Mouse (Mus musculus) kidney, postnatal 4 days (tissue): ENCODE measurements around the gene Klhdc3.

Experiments used
- DNase-seq, 2 experiments: peaks; one replicate each; pipeline ENCODE4 v3.0.0; 2021; ENCODE audit warnings: mixed read lengths in 2 of 2

The Klhdc3 gene

GRCm38 (mm10) chr17:46680760-46681373 lies at the start of gene Klhdc3:
TSS of gene Klhdc3 (minus strand) at chr17:46680914.
- DNase-seq, result peak; percentile 99 to 100

- peak; percentile 51 to 73 for DNase-seq
These were observed 48.2 kb upstream of the Klhdc3 start, which contains the start of gene Gnmt for GRCm38 (mm10) chr17:46728904-46729318. TSS of gene Gnmt (minus strand) at chr17:46729168.

DNA sequence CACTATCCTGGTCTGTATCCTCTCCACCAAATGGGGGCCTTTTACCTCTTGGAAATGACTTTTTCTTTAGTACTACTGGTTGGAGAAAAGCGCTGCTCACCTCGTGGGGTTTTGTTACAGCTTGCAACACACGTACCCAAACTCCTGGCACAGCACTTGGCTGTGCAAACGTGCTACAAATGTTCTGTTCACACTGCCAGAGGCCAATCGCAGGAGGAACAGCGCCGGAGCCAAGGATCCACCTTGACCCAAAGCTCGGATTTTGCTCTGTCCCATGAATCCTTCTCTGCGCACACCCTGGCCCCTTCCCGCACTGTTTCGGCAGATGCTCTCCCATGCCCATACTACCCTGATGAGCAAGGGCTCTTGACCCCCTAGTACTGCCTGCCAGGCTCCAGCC lies 47.8 kb upstream of the Klhdc3 start:
- no peak for DNase-seq

GRCm38 (mm10) chr17:46728021-46728420 lies 47.3 kb upstream of the Klhdc3 start:
- DNase-seq, result peak; percentile 65 to 75

DNA sequence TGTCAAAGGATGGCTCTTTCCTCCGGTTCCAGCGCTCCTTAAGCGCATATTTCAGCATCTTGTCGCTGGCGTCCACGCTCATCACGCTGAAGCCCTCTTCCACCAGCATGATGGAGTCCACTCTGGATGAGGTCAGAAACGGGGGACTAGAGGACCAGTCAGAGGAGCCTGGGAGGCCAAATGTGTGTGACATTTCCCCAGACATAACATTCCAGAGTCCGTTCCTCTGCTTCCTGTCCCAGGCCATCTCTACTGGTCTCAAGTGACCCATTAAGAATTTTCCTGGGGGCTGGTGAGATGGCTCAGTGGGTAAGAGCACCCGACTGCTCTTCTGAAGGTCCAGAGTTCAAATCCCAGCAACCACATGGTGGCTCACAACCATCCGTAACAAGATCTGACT lies 46.6 kb upstream of the Klhdc3 start:
- DNase-seq, result no peak

GRCm38 (mm10) chr17:46725731-46726645 lies 45.3 kb upstream of the Klhdc3 start:
- no peak for DNase-seq

DNA sequence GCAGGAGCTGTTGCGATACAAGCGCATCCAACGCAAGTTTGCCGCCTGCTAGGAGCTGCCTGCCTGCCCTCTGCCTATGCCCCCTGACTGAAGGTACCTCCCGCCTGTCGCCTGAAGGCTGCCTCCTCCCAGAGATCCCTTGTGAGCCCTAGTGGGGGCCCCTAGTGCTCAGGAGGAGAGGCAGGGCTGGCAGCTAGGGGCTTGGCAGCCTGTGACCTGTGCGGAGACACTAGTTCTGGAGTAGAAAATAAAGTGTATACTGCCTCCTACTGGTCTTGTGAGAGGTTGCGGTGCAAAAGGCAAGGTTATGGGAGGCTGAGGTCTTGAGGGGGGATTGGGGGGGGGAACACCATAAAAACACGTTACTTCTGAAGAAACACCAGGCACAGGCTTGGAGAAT lies 44.6 kb upstream of the Klhdc3 start:
- DNase-seq, result peak; percentile 42 to 63

GRCm38 (mm10) chr17:46724477-46725084 lies 43.9 kb upstream of the Klhdc3 start:
- no peak for DNase-seq

DNA sequence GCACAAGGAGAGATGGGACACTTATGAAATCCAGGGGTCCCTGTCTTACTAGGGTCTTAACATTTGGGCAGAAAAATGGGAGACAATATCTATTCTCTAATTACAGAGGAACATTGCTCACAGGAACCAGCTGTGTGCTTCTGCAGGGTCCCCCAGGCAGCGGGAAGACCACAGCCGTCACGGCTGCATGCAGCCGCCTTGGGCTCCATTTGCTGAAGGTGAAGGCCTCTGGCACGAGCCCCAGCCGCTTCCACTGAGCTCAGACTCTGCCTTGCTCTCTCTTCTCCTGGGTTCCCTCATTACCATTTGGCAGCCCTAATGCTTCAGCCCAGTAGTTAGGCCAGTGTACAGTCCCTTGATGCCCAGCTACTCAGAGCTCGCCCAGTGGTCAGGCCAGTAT lies 40.4 kb upstream of the Klhdc3 start:
- DNase-seq, result no peak

DNA sequence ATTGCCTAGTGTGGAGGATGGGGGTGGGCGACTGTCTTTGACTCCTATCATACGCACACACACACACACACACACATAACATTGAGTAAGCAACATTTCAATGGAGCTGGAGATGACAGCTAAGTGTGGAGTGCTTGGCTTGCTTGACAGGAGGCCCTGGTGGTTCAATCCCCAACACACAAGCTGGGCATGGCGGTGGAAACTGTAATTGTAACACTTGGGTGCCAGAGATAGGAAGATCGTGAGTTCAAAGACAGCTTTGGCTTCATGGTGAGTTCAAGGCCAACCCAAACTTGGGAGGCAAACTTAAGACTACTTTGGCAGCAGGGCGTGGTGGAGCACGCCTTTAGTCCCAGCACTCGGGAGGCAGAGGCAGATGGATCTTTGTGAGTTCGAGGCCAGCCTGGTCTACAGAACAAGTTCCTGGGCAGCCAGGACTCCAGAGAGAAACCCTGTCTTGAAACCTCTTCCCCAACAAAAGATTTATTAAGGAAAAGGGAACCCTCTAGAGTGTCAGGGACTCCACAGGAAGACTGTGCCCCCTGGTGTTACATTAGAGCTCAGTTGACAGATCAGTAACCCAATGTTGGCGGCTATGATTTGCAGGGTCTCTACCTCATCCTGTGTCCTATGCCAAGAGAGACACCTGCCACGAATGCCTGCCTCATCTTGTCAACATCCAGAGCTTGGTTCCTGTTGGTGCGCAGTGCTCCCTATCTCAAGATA lies 34.2 kb upstream of the Klhdc3 start:
- no peak for DNase-seq

GRCm38 (mm10) chr17:46713849-46714248 lies 33.1 kb upstream of the Klhdc3 start:
- no peak for DNase-seq

GRCm38 (mm10) chr17:46712442-46712841 lies 31.7 kb upstream of the Klhdc3 start:
- DNase-seq, result no peak

DNA sequence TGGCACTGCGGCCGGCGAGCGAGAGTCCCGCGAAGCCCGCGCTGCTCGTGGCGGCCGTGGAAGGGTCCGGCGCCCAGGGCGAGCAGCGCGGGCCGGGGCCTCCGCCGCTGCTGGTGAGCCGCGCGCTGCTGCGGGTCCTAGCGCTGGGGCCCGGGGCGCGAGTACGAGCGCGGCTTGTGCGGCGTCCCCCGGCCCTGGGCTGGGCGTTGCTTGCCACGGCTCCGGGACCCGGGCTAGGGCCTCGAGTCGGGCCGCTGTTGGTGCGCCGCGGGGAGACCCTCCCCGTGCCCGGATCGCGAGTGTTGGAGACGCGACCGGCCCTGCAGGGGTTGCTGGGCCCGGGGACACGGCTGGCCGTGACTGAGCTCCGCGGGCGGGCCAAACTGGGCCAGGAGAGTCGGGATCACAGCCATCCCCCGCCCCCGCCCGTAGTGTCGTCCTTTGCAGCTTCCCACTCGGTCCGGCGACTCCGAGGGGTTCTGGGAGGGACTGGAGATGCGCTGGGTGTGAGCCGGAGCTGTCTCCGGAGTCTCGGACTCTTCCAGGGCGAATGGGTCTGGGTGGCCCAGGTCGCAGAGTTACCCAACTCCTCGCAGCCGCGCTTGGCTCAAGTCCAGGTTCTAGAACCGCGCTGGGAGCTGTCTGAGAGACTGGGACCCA lies 31.0 kb upstream of the Klhdc3 start:
- peak; percentile 65 to 75 for DNase-seq

GRCm38 (mm10) chr17:46710959-46711597 lies 30.4 kb upstream of the Klhdc3 start, which contains the start of gene Pex6:
TSS of gene Pex6 (plus strand) at chr17:46711463.
- DNase-seq, result peak; percentile 97 to 98

DNA sequence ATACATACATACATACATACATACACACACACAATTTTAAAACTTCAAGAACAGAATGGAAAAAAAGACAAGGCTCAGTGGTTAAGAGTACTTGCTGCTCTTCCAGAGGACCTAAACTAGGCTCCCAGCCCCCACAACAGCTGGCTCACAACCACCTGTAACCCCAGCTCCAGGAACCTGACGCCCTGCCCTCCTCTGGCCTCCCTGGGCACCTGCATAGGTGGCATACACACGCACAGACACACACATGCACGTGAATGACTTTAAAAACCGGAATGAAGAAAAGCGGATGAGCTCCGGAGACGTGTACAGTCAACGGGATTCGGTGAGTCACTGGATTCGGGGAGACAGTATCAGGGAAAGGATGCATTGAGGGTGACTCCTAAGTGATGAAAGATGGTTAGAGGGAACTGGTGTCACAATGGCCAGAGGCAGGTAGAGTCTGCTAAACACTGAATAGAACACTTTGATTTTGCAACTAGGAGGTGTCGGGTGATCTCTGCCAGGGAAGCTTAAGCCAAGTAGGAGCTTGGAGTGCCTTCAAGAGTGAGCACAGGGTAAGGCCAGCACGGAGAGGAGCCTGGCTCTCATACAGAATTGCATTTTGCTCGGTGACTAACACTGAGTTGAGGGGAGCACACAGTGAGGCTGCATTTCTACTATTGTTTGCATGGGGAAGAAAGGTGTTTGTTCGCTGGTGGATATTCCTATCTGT lies 25.8 kb upstream of the Klhdc3 start:
- DNase-seq, result no peak

DNA sequence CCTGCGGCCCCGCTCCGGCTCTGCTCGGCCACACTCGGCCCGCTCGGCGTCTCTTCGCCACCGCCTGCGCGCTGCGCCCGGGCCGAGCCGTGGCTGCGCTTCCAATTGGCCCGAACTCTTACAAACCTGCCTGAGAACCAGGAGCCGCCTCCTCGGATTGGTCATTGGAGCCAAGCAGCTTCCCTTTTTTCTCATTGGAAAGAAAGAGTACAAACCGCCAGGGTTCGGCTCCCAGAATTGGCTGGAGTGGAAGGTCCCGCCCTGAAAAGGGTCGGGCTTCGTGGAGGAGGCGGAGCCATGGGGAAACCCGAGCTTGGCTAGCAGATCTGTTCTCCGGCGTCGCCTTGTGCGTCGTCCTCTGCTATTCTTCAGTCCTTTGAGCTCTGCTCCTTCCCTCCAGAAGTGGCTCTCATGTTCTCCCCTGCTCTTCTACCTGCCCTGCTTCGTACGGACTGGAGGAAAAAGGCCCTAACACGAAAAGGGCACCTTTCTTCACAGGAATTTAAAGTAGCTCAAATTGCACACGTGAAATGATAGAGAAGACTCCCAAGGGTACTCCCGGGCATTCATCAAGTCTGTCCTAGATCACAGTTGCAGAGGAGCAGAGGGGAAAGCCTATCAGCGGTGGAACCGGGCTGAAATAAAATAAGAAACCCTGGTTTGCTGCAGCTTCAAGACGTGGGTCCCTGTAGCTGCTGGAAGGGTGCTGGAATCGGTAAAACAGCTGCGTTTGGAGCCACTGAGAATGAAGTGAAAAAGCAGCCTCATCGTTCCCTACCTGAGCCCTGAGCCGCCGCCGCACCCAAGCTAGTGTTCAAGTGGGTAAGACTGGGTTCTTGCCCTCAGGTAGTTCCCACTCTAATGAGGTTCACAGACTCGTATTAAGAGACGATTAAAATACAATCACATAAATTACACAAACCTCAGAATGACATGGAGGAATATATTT lies 24.4 kb upstream of the Klhdc3 start, which contains the start of gene Ppp2r5d:
Gene Ppp2r5d (minus strand): TSS at position 225 of the 949 bp plus-strand sequence.
- DNase-seq, result peak; percentile 95 to 97

- DNase-seq, result peak; percentile 43 to 47
These were observed 23.5 kb upstream of the Klhdc3 start for GRCm38 (mm10) chr17:46703971-46704886.

GRCm38 (mm10) chr17:46702506-46702905 lies 21.8 kb upstream of the Klhdc3 start:
- no peak for DNase-seq

- DNase-seq, result no peak
These were observed 21.4 kb upstream of the Klhdc3 start for GRCm38 (mm10) chr17:46702100-46702499.
